Mouse (Mus musculus) ZHBTc4 (cell line): ENCODE measurements around the gene Slc16a5.
A peak's percentile ranks its signal among the peaks of the same experiment; 100 is the strongest.

ENCODE experiments used
- DNase-seq: peaks from one replicate; pipeline ENCODE4 v3.0.0-alpha.2; 2011; ENCODE audit warnings: low read depth, low spot score

Slc16a5 gene

DNA sequence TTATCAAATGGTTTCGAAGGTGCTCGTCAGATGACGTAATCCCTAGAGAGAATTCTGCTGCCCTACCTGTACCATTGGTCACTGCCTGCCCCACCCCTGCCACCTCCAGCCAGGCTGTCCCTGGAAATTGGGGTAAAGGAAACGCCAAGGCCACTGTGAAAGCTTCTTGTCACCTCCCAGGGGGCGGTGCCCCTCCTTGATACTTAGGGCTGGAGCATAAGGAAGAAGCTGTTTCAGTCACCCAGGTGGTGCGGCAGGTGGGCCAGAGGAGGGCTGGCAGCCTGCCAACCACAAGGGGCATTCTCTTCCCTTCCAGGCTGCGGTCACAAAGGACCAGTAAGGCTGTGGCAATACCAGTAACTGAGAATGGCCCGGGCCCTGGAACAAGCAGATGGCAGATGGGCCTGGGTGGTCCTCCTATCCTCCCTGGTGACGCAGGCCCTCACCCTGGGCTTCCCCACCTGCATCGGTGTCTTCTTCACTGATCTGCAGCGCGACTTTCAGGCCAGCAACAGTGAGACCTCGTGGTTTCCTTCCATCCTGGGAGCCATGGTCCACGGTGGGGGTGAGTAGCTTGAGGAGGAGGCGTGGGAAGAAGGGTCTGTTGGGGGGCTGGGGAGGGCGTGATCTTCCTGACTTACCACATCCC, at the start of gene Slc16a5:
Gene Slc16a5, plus strand, starts transcription at position 232 of the 649 bp plus-strand sequence.
- DNase-seq: no peak

DNA sequence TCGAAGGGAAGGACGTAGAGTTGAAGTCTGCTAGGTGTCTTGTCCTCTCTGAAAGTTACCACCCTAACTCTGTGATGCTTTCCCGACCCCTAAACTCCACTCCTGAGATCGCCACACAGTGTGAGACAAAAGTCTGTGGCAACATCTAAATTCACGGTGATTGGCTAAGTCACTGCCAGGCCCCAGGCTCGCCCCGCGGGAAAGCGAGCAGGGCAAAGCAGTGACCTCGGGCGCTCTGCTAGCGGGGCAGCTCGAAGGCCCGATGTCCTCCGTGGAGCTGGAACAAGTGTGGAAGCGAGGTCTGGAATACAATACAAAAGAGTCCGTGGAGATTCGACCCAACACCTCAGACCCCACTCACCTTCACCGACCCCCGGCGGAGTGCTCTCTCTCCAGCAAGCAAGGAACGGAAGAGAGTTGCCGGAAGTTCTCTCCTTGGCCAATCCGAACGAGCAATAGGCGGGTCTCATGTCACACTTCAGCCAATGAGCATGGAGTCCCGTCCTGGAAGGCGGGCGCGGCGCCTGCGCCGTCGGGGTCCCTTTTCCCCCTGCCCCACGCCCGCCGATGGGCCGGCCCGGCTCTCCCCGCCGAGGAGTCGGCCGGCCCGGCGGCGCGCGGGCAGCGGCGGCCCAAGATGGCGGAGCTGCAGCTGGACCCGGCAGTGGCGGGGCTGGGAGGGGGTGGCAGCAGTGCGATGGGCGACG, 42.6 kb upstream of the Slc16a5 start, which contains the start of the genes Atp5h and Kctd2:
Gene Atp5h, minus strand, starts transcription at position 432 of the 707 bp plus-strand sequence.
Gene Kctd2, plus strand, starts transcription at position 598 of the 707 bp plus-strand sequence.
- peak; percentile 98 for DNase-seq

DNA sequence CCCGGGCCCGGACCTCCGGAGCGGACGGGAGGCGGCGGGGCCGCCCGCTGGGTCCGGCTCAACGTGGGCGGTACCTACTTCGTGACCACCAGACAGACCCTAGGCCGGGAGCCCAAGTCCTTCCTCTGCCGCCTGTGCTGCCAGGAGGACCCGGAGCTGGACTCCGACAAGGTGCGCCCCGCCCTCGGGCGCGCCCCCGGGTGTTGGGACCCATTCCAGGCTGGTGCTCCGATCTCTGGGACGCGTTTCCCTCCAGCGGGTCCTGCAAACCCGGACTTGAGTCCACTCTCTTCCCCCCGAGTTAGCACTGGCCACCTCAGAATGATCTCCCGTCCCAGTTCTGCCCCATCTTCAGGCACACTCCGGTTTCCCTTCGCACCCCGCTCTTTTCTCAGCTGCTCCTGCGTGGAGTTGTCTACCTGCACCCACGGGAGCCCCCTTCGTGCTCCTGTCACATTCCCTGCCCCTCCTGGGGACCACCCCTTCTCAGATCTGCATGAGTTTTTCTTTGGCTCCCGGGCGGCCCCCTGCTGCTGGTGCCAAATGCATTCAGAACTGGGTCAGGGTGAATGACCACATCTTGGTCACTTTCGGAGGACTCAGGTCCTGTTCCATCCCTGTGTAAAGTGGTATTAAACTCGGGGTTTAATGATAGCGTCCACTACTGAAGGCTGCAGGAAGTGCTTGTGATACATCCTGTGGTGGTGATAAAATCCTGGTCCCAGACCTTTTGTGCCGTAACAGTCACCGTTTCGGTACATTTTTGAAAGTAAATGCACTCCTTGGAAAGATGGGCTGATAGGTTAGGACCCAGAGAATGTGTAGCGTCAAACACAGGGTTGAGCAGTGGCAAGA, 41.7 kb upstream of the Slc16a5 start:
- DNase-seq: peak; percentile 58

DNA sequence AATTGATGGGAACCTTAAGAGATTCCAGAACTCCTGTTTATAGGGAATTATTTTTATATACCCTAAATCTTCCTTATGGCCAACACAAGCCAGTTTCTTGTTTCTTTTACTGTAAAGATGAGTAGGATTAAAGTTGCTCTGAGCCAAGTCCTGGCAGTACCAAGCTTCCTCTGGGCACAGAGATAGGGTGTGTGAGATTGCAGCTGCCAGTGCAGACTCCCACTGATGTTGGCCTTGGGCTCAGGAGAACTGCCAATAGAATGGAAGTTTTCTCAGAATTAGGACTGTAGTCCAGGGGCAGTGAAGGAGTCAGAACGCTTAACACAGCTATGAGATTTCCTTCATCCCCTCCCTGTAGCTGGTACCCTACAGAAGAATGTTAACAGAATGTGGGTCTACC, 40.9 kb upstream of the Slc16a5 start:
- DNase-seq: no peak

DNA sequence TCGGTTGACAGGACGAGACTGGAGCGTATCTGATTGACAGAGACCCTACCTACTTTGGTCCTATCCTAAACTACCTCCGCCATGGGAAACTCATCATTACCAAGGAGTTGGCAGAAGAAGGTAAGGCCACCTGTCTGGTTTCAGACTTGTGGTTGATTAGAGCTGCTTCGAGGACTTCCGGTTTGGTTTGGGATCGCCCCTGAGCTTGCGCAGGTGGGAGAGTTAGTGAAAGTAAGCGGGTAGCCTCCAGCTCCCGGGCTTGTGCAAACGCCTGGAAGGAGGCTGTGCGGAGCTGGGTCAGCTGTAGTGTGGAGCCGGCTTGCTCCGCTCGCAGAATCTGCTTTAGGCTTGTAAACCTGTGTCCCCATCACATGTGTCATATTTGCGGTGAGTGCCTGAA, 40.3 kb upstream of the Slc16a5 start:
- DNase-seq: no peak

DNA sequence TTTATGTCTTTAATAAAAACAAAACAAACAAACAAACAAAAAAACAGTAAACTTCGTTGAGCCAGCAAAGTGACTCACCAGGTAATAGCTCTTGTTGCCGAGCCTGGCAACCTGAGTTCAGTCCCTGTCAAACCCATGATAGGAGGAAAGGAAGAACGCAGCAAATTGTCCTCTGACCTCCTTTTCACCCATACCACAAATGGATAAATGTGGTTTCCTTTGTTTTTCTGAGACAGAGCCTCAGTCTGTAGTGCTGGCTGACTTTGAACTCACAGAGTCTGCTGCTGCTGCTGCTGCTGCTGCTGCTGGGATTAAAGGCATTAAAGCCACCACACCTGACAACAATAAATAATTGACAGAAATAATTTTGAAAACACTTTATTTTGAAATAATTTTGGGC, 39.2 kb upstream of the Slc16a5 start:
- no peak for DNase-seq

DNA sequence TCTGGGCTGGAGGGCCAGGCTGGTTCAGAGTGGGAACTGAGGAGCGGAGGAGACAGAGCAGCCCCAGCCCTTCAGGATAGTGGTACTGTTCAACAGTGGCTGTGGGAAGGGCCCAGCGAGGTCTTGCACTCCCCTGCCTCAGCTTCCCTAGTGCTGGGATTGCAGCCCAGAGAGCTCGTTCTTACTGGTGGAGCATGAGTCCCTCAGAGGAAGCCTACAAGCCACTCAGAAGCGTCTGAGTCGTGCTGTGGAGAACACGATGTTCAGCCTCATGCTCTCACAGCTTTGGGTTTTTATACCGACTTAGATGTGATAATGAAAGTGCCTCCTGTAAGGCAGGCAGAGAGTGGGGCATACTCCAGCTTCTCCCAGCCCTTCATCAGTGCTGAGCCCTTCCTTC, 37.6 kb upstream of the Slc16a5 start:
- DNase-seq: no peak

DNA sequence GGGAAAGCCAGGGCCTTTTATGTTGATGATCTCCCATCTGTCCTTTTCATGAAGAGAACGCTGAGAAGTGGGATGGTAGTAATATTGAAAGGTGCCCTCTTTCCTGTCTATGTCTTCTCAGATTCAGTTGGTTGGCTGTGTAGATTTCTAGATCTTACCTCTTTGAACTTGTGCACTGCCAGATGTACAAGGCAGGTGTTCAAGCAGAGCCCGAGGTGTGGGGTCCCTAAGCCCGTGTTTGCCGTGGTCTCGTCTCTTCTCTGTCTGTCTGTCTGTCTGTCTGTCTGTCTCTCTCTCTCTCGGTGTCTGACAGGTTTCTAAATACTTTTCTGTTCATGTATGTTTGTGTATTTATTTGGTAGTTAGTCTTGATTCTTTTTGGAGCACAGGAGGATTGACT, 36.6 kb upstream of the Slc16a5 start:
- DNase-seq: no peak

DNA sequence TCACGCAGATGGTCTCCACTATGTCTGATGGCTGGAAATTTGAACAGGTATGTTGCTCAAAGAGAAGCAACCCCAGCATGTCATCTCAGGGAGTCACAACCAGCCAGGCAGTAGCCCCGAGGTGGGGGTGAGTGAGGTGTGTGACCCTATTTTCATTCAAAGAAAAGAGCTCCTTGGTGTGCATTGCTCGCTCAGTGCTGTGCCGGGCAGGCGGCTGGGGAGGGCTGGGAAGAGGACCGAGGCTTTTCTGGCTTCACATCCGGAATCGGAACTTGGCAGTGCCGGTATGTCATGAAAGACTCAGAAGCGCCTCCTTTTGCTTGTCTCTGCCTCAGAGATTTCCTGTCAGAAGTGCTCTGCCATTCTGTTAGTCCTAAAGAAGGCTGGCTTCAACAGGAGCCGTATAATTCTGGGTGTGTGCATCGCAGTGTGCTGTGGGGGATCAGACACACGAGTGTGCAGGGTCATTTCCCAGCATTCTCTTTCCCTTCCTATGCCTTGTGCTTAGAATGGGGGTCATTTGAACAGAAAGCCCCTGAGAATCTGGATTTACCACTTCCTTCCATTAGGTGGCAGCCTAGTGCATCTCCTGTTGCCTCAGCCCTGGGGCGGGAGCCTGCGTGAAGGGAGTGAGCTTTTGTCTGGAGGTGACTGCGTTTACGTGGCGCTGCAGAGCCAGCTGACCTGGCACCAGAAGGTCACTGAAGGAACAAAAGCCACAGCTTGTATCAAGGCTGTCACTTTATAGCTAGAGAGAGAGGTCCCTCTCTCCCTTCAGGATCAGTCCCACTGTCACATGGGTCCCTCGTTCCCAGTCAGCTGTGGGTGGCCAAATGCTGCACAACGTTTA, 34.6 kb upstream of the Slc16a5 start:
- peak; percentile 94 for DNase-seq

DNA sequence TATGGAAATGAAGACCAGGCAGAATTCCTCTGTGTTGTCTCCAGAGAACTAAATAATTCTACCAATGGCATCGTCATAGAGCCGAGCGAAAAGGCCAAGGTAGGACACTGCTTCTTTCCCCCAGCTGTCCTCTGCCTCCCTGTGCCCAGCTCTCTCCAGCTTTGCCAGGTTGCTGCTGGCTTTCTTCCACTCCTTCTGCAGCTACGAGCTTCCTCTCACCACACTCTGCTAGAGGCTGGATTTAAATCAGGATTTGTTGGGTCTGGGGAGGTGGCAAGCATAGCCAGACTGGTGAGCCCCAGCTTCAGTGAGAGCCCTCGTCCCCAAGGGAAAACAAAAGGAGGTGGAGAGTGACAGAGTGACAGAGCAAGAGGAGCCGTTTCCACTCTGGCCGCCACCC, 33.0 kb upstream of the Slc16a5 start:
- no peak for DNase-seq

DNA sequence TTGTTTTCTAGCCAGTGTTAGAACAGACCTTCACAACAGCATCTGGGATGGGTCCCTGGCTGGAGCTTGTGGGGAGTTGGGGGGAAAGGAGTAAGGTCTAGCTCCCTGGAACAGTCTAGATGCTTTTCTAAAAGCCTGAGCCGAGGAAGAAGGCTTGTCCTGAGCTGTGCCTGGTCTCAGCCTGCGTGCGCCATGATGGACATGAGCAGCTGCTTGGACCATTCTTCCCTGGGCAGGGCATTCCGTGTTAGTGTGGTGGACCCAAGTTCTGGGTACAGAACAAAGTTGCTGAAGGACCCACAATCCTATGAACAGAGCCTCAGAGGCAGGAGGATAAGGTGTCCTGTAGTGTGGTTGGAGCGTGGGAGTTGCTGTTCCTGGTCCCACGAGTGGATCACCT, 31.7 kb upstream of the Slc16a5 start:
- DNase-seq: no peak

DNA sequence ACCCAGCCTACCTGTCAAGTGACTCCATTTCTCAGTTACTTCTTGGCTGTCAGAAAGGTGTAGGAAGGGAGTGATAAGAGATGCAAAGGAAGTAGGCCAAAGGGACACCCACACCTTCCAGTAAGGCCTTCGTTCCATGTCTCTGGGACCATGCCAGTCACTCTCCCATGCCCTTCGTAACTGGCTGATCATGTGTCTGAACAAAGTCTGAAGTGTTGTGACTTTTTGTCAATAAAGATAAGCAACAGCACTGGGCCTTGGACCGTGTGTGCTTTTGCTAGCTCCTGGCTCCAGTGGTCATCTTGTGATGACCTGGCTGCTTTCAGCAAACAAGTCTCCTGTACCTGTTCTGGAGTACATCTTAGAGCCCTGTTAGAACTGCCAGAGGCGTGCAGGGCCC, 29.5 kb upstream of the Slc16a5 start:
- DNase-seq: no peak

DNA sequence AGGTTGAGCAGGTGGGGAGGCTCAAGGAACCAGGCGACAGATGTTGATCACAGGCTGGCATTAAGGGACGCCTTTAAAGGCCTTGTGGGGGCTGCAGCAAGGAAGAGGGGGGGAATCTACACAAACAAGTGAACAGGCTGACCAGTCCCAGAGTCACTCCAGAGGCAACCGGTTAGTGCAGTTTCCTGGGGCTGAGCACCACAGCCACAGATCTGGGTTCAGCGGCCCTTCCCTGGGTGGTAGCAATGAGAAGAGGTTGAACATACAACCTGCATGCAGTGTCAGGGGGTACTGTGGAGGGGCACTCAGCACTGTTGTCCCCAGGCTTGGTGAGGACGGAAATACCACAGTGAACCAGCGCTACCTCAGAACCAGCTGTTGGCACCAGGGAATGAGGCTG, 28.9 kb upstream of the Slc16a5 start:
- no peak for DNase-seq

DNA sequence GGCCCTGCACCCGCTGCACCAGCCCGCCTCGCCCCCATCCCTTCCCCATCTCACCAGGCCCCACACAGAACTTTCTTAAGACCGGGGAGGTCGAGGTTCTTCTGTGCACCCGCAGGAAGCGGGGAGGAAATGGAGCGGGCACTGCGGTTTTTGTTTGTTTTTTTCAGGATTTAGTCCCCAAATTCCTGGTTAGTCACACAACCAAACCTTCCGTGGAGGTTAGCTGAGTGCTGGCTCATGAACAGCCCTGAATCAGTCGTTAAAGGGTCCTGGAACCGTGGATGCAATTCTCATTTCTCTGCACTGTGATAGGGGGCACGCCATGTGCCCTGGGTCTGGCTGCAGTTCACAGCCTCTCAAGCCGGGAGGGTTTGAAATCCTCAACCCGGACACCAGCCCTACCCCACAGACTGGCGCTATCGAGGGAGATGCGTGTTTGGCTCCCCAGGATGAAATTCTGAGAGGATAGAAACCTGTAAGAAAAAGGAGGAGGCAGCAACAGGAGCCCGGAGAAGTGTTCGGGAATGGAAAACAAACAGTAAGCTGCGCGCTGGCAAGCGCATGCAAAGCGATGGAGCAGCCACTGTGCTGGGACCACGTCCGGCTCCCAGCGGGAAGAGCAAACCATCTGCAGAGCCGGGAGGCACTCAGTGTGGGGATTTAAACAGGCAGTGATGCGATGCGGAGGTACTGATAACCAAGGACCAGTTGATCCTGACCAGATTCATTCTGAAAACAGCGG, 26.5 kb upstream of the Slc16a5 start:
- DNase-seq: peak; percentile 63

DNA sequence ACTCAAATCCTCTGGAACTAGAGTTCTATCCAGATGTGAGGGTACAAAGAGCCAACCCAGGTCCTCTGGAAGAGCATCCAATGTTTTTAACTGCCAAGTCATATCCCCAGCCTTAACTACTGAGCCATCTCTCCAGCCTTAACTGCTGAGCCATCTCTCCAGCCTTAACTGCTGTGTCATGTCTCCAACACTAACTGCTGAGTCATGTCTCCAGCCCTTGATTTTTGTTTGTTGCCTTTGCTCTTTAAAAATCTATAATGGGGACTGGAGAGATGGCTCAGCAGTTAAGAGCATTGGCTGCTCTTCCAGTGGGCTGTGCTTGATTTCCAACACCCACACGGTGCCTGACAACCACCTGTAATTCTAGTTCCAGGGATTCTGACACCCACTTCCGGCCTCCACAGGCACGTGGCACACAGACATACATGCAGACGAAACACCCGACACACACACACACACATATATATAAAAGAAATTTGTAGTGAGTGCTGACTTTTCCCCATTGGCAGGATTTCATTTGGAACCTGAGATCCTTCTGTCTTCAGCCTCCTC, 24.6 kb upstream of the Slc16a5 start:
- DNase-seq: no peak

DNA sequence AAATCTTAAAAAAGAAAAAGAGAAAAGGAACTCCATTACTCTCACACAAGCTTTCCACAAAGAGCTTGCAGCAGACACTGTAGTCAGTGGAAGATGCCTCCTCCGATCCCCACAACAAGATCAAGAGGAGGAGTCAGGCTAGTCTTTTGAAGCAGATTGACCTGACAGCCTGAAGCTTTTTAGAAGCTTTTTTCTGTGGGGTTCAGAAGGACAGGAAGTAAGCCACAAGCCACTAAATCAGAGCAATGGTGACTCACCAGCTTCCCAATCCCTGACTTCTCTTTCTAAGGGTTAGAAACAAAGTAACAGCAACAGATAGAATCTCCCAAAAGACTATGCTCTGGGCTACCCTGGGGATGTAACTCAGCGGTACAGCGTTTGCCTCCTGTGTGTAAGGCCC, 22.9 kb upstream of the Slc16a5 start:
- DNase-seq: no peak

DNA sequence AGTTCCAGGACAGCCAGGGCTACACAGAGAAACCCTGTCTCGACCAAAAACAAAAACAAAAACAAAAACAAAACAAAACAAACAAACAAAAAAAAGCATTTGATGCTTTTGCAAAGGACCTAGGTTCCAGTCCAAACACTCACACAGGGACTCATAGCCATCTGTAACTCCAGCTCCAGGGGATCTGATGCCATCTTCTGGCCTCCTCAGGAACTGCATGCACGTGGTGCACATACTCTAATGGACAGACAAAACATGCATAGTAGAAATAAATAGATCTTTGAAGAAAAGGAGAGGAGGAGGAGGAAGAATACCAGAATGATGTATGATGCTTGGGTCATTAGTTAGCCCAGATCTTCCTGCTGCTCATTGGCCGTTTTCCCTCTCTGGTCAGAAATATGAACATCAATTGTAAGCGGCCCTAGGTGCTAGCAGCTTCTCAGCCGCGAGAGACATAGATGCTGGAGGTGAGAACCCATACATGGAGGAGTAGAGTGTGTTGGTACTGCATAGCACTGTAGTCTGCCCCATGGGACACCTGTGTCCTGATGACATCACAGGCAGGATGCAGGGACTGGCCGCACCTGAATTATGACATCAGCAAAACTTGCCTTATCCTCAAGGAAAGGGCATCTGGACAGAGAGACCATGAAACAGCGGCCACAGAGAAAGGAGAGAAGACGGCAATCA, 22.2 kb upstream of the Slc16a5 start, which contains the start of gene Trim80:
Gene Trim80, plus strand, starts transcription at position 640 of the 690 bp plus-strand sequence.
- DNase-seq: peak; percentile 83

DNA sequence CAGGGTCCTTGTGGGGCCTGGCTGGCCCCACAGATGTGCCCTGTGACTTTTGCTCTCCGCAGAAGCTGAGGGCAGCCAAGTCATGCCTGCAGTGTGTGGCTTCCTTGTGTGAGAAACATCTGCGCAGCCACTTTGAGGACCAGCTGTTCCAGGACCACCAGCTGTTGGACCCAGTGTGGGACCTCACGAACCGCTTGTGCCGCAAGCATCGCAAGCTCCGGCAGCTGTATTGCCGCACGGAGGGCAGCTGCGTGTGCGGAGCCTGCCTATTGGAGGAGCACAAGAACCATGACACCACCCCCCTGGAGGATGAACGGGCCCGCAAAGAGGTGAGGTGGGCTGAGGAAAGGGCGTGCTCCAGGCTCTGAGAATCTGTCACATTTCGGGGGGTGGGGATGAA, 20.9 kb upstream of the Slc16a5 start:
- peak; percentile 74 for DNase-seq

DNA sequence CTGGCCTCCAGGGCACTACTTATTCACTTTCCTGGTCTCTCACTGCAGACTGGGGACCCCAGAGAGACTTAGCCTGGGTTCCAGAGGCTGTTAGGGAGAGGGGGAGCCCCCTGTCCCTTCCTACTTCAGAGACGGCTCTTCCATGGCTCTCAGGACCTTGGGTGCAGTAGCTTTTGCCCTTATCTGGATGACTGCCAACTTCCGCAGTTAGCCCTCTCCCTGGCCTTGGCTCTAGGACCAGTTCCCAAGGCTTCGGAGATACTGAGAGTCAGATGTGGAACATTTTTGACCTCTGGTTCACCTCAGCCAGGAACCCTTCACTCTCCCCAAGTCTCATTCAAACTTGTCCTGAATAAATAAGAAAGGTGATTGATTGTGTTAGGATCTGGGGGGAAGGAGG, 15.4 kb upstream of the Slc16a5 start:
- no peak for DNase-seq
